Mouse (Mus musculus) gastrocnemius, adult 8-10 months (tissue): ENCODE results near the gene 1700001O22Rik. TPM values are rescaled to one million over a fixed set of nuclear protein-coding genes. Genes with fewer than 3 reads are reported as not detected.

ENCODE experiments used
- DNase-seq, 2 experiments: peaks; one replicate each; pipeline ENCODE4 v3.0.0; 2022; ENCODE audit warnings: low spot score in 2 of 2
- total RNA-seq, 4 experiments: library from RNA; stranded (reverse); gene quantifications; 2 replicates each; pipeline ENCODE4 v1.2.4; 2022

The 1700001O22Rik gene
- total RNA-seq, 4 experiments from 2014 or later: 0.80 to 25.5 (median 10.2) TPM

DNA sequence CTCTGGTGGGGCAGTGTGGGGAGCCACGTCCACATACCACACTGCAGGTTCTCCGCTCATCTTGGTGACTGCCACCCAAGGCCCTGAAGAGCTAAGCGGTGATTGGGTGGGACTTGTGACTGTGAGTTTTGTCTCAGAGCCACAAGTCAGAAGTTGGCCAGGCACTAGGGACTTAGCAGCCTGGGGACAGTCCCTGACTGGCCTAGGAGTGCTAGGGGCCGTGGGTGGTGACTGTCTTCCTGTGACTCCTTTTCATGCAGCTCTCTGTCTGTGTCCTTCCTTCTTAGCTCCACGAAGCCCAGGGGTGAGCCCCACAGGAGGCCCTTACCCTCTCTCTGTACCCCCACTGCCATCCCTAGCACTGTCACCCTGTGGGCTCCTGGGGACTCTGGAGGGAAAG, 16.4 kb upstream of the 1700001O22Rik start:
- DNase-seq: no peak

DNA sequence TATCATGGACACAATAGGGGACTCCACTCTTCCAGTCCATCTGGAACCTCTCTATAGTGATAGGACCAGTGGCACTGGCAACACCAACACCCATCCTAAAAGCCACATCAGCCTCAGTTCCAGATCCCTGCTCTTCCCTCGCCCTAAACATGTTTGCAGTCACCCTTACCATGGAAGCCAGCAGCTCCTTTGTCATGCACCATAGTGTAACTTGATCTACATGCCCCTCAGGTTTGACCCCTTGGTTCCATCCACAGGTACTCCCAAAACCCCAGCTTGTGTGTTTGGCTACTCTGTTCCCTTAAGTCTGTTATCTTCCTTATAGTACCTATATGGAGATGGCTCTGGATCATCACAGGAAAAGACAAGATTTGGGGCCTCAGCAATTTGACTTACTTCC, 12.9 kb upstream of the 1700001O22Rik start:
- DNase-seq: no peak

DNA sequence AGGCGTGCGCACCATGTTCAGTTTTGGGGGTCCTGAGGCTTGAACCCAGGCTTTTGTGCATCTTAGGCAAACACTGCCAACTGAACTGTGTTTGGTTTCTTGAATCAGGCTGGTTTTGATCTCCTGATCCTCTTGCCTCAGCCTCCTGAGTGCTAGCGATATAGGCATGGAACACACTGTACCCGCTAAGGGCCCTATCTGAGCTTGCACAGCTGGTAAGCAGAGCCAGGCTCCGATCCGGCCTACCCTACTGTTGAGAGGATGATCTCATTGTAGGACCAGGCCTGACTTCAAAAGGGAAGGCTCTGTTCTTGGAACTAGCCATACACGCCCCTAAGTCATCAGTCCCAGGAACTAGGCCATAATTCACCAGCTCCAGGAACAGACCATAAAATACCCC, 7.1 kb upstream of the 1700001O22Rik start:
- no peak for DNase-seq

DNA sequence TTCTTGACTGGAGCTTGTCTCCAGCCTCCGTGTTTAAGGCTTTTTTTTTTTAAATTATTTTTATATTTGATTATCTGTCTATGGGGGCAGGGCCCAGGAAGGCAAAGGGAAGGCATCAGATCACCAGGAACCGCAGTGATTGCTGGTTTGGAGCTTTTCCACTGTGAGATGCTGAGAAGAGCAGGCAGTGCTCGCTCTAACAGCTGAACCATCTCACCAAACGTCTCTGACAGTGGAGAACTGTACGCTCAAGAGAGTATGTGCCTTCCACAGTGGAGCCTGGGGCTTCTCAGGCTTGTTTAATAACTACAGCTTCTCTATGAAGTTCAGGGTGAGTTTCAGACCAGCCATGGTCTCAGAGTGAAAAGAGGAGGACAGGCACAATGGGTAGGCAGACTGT, 6.0 kb upstream of the 1700001O22Rik start:
- DNase-seq: no peak

DNA sequence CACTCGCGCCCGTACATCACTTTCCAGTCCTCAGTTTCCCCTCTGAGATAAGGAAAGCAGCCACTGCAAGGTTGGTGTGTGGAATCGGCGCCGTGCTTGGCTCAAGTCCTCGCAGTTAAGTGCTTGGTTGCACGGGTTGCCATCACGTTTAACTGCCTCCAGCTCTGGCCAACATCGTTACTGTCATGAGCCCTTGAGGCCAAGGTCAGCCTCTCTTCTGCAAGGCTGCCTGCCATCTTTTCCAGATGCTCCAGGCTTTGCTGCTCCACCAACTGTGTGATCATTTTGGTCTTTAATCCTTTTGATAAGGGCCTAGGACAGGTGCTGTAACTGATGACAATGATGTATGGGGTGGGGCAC, 4.8 kb upstream of the 1700001O22Rik start:
- DNase-seq: no peak

DNA sequence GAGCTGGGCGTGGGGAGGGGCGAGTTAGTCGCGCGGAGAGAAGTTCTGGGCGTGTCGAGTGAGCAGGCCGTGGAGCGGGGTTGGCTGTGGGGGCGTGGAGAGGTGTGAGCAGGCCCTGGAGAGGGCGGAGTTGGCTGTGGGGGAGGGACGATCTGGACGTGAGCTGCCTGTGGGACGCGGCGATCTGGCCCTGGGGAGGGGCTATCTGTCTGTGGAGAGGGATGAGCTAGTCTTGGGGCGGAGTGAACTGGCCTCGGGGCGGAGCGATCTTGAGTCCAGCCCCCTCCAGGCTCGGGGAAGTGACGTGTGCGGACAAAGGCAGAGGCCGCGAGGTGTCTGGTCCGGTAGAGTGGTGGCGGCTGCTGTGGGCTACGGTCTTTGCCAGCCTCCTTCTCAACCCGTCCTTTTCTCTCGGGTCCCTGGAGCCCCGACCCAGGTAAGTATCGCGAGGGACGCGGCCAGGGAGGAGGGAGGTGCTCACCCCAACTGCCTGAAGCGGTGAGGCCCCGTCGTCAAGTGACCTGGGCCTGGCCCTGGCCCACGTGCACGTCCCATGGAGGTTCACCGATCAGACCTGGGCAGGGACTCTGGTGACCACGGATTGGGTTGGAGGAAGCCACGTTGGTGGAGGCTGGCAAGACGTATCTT, 4.3 kb upstream of the 1700001O22Rik start, which contains the start of gene Ntmt1:
TSS of gene Ntmt1 (plus strand) at position 179 of the 648 bp plus-strand sequence.
- DNase-seq: peak; percentile 100

DNA sequence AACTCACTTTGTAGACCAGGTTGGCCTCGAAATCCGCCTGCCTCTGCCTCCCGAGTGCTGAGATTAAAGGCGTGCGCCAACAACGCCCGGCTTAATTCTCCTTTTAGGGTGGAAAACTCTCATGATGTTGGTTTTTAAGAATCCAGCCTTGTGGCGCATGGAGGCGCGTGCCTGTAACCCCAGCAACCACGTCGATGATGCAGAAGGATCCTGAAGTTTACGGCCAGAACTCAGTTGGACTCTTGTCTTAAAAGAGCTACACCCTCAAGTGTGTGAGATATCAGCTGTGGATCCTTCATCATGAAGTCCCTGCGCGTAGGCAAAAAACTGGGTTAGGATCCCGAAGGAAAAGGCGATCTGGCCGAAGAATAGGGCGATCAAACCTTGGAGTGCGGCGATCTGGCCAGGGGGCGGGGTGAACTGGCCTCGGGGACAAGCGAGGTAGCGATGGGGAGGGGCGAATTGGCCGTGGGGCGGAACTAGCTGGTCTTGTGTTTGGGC, 3.7 kb upstream of the 1700001O22Rik start:
- no peak for DNase-seq

DNA sequence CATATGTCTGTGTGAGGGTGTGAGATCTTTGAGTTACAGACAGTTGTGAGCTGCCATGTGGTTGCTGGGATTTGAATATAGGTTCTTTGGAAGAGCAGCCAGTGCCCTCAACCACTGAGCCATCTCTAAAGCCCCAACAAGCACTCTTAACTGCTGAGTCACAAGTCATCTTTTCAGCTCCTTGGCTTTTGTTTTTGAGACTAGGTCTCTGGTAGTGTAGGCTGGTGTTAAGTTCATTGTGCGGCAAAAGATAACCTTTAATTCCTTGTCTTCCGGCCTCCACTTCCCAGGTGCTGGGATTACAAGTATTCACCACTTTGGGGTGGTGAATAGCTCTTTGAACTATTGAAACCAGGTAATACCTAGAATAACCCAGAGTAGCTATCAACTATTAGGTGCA, 2.5 kb upstream of the 1700001O22Rik start:
- no peak for DNase-seq

DNA sequence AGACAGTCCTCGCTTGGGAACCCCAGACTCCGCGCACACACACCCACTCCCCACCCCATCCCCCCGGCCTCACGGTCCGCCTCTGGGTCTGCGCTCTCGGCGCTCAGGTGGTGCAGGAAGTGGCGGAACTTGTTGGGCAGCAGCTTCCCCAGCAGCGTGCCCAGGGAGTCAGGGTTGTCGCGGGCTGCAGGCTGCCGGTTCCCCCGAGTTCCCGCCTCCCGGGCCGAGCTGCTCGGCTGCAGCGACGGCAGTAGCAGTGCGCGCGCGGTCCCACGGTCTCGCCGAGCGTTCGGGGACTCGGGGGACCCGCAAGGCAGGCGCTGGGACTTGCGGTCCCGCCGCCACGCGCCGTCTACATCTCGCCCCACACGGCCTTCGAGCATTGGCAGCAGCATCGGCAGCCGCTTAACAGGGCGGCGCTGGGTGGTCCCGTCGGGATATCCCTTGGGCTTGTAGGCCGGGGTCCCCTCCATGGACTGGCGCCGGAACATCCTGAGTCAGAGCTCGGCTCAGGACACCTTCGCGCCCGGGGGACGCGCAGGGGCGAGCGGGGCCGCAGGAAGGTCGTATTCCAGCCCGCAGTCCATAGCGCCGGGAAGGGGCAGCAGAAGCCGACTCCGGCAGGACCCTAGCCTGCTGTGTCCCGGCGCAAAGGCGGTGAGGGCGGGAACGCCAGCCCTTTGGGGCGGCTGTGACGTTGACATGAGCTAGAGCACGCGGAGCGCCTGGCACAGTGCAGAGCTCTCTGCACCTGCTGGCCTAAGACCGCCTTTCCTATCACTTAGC, 2.2 kb downstream of the 1700001O22Rik start:
- no peak for DNase-seq

DNA sequence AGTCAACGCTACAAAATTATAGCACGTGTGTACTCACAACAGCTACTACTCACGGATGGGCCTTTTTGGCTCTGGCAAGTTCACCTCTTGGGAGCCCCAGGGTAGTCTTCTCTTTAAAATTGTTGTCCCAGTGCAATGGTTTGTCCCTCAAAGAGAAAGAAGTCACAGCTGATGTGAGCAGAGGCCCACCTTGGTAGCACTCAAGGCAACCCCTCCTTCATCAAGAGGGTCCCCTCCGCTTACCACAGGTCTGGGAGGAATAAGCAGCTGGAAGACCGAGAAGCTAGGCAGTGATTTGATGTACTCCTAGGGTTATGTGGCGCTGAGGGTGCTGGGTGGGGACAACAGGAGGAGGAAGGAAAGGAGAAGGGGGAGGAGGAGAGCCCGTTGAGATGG, 2.8 kb downstream of the 1700001O22Rik start:
- DNase-seq: no peak

DNA sequence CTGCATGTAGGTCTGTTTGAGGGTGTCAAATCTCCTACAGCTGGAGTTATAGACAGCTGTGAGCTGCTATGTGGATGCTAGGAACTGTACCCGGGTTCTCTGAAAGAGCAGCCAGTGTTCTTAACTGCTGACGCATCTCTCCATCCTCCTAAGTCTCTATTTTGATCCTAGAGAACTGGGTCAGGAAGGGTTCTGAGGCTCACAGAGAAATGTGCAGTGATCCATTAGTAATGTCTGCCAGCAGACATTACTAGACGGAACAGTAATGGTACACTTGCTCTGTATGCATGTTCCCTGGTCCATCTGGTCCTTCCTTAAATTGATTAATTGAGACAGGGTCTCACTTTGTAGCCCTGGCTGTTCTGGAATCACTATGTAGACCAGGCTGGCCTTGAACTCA, 4.0 kb downstream of the 1700001O22Rik start:
- DNase-seq: no peak

DNA sequence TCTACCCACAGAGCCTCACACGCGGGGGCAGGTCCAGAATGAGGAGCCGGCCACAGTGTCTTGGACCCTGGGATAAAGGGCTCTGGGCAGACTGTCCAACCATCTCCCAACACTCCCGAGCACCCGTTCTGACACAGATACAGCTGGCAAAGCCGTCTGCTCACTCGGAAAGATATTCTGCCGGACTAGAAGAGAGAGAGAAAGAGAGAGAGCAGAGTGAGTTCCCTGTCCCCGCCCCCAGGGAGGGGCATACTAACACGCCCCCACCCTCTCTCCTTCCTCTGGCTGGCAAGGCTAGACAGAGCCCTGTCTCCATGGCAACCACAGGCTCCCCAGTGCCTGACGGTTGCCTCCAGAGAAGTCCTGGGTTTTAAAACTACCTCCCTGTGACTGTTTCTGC, 7.1 kb downstream of the 1700001O22Rik start:
- DNase-seq: peak; percentile 63 to 70

DNA sequence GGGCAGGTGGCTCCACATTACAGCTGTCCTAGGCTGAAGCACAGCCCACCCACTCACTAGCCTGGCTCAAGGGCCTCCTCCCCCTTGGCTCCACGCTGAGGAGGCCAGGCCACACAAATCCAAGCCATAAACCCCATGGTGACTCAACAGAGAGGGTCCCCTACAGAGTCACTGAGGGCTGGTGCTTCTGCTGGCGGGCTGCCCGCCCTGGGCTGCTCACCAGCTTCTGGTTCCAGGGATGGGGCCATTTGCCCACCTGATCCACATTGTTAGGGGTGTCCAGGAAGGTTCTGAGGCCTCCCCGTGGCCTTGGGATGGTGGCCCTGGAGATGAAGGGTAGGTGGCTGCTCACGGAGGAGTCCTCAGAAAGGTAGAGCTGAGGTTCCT, 7.6 kb downstream of the 1700001O22Rik start:
- peak in 1 of 2 experiments; percentile 31 for DNase-seq

DNA sequence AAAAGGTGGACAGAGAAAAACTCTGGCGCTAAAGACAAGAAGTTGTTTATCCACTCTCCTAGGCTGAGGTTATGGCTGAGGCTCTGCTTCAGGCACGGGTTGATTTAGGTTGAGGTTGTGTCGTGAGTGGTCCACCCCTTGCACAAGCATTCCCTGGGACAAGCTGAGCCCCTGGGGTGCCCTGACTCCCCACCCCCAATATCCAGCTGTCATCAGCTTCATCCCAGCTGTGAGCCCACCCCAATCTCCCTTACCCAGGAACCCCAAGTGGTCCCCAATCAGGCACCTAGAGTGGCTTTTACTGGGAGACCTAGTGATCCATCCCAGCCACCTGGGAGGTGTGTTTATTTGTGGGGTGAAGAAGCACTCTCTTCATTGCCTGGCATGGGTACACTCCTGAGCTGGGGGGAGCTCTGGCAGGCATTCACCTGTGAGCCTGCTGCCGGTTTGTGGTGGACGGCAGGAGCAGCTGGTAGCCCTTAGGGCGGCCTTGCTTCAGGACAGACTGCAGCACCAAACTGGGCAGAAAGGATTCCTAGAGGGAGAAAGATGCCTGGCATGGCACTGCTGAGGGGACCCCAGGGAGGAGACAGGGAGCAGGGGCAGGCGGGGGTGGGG, 8.1 kb downstream of the 1700001O22Rik start:
- DNase-seq: no peak

DNA sequence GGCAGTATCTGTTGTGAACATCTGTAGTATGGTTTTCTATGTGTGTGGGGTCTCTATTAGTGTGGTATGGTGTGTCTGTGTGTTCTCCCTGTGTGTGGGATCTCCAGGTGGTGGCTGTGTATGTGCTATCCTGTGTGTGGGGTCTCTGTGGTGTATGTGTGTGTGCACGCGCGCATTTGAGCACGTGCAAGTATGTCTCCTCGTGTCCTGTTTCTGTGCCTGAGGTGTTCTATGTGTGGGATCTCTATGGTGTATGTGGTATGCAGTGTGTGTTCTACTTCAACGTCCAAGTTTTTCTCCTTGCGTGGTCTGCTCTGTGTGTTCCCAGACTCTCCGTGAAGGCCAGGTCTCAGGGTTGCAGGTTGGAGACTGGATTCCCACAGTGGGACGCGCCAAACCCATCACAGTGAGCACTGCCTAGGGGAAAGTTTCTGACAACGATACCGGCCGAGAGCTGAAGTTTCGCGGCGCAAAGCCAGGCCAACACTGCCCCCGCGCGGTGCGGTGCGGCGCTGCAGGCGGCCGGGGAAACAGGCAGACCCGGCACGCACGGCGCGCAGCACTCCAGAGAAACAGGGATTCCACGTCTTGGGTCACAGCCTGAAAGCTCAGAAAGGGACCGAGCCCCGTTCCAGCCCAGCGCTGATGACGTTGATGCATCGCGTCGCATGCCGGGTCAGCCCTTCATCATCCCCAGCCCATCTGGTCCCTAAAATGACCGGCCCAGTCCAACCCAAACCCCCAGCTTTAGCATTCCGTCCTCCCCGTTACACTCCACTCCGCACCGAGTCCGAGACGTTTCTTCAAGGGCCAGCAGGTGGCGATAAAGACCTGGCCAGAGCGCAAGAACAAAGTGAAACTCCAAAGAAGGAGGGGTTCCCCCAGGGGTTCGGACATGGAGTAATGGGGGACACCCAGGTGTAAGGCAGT, 9.0 kb downstream of the 1700001O22Rik start:
- peak; percentile 91 to 94 for DNase-seq

DNA sequence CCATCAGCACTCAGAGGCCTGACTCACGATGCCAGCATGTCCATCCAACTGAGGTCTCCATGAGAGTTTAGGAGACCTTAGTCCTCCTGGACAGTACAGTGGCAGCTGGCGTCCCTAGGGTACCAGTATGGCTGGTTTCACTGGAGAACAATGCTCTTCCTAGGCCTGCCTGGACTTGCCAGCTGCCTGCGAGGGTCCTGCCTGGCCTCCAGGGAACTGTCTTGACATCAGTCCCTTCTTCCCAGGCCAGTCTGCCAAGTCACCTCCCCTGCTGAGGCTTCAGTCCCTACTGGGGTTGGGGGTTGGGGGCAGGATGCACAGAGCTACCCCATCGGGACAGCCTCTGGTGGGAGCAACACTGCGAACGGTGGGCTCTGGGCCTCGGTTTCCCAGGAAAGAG, 11.4 kb downstream of the 1700001O22Rik start:
- DNase-seq: no peak

DNA sequence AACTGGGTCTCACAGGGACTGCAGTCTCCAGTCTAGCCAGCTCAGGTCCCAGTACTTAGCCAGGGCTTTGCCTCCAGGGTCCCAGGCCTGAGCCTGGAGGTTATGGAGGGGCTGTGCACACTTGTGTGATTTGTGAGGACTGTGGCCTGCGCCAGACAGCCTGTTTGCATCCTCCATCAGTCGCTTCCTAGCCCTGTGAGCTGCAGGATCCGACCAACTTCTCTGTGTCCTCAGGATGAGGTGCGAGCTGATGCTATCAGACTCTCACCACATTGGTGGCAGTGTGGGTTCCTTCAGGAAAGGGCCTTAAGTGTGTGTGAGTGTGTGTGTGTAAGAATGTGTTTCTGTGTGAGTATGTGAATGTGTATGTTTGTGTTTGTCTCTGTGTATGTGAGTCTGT, 16.0 kb downstream of the 1700001O22Rik start:
- DNase-seq: no peak

DNA sequence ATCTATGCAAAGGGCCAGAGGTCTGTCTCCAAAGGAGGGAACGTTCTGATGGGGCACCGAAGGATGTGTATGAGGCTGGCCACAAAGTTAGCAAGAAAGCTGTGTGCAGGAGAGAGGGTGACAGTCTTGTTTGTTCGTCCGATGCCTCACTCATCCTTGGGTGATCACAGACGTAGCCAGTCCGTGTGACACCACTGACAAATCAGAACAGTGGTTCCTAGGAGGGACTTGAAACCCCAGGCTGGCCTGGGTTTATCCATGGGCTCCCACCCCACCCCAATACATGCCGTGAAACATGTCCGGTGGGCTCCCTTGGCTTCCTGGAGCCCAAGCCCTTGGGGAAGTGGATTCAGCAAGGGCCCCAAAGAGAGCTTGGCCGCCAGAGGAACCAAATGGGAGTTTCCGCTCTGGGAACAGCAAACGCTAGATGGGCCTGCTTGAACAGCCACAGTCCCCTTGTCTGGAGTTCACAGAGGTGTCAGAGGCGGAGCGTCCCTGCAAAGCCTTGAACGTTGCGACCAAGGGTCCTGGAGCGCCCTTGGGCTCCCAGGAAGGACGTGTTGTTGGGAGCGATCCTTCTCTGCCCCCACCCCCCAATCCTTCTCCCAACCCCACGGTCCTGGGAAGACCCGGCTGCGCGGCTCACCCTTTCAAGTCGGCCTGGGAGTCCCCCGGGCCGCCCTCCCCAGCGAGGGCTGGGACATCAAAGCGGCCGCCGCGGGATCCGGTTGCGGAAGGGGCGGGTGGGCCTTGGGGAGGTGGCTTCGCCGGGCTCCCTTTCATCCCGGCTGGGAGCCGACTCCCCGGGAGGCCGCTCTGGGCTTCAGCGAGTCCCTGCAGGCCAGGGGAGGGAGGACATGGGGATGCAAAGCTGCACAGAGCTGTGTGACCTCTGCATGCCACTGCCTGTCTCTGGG, 19.1 kb downstream of the 1700001O22Rik start:
- DNase-seq: no peak

DNA sequence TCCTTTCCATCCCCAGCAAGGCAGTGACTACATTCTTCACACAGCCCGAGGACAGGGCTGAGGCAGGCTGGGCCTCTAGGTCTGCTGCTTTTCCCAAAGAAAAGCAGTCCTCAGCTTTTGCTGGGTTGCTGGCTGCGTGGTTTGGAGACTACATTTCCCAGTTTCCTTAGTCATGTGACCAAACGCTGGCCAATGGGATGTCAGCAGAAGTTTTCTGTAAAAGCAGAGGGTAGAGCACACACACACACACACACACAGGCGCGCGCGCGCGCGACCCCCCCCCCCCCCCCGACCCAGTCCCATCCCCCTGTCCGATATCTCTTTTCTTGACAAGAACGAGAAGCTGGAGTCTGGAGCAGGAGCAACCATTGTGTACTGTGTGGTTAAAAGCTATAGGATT, 20.1 kb downstream of the 1700001O22Rik start:
- peak; percentile 49 to 52 for DNase-seq
